Mouse (Mus musculus): ENCODE measurements around the gene Cd34.

Gene Cd34

DNA sequence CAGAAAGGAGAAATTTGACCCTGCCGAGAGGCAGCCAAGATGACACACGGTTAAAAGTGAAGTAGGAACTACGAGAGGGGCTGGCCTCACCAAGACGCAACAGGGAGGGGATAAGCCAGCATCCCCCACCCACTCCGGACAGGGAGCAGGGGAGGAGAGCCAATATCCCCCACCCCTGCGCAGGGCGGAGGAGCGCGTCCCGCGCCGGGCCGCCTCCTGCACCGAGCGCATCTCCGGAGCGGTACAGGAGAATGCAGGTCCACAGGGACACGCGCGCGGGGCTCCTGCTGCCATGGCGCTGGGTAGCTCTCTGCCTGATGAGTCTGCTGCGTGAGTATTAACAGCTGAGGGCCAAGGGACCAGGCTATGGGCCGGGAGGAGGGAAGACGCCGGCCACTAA is at the start of gene Cd34:
Gene Cd34, plus strand, starts transcription at position 105 of the 400 bp plus-strand sequence.
- DNase-seq = peak; percentile 90

DNA sequence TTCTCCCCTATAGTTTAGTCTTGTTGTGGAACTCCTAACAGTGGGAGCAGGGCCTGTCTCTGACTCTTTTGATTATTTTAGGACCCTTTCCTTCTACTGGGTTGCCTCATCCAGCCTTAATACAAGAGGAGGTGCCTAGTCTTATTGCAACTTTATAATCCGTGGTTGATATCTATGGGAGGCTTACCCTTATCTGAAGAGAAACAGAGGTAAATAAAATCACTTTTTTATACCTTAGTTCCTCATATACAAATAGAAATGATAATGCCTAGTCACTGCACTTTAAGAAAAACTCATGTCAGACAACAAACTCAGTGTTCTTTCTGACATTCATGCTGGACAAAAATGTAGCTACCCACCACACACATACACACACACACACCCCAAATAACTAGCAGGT is 44.1 kb upstream of the Cd34 start:
- no peak for DNase-seq

DNA sequence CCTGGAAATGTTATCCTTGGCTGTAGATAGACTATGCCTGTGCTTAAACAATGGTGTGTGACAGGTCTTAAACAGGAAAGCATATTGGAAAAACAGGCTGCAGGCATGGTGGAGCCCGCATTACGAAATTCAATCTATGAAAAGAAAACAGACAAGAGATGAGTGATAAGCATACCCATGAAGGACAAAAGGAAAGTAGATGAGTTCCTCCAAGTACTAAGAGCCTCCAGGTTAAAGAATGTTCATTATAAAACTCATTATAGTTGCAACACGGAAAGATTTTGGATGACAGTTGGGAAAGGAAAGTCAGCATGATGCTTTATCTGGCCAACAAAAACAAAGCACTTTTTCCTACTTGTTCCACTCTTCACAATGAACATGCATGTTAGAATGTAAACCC is 43.3 kb upstream of the Cd34 start:
- DNase-seq = no peak

DNA sequence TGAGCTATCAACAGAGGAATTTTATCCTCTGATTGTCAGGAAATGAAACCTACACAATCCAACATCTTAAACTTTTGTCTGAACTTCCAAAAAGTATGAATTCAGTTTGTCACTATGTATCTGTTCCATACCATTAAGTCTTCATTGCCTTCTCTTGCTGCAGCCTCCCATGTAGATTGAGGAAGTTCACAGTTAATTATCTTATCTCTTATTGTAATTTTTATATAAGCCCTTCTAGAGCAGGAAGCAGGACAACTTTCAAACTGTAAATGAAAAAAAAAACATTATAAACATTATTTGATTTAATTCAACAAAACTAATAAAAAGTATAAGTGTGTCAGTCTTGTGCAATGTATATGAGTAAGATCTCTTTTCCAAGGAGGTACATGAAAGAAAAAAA is 37.5 kb upstream of the Cd34 start:
- DNase-seq = no peak

DNA sequence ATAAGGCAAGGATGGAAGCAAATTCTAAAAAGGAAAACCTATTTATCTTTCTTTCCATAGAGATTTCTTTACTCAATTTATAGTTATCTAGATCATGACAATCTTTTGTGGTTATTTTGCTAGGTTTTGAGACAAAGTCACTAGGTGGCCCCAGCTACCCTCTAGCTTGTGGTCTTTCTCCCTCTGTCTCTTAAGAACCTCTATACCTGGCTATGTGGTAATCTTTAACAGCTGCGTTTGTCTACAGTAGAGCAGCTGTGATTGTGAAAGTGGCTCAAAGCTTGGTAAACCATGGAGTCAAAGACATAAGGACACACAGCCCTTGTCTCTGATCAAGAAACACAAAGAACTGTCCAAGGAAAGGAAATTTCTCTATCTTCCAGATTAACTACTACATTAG is 36.8 kb upstream of the Cd34 start:
- no peak for DNase-seq

DNA sequence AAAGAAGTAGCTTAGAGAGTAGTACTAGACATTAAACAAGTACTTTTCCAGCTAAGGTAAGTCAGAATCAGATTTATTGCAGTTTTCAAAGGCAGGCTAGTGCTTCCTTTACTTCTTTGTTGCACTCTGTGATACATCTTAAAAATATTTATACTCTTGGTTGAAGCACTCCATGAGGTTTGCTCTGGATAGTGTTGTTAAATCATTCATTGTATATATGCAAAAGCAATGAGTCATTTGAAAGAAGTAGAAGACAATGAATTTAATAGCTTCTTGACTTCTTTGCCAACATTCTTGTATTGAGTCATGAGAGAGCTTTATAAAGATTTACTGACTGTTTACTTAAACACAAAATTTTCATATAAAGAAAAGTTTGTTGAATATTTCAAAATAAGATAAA is 29.7 kb upstream of the Cd34 start:
- DNase-seq = no peak

DNA sequence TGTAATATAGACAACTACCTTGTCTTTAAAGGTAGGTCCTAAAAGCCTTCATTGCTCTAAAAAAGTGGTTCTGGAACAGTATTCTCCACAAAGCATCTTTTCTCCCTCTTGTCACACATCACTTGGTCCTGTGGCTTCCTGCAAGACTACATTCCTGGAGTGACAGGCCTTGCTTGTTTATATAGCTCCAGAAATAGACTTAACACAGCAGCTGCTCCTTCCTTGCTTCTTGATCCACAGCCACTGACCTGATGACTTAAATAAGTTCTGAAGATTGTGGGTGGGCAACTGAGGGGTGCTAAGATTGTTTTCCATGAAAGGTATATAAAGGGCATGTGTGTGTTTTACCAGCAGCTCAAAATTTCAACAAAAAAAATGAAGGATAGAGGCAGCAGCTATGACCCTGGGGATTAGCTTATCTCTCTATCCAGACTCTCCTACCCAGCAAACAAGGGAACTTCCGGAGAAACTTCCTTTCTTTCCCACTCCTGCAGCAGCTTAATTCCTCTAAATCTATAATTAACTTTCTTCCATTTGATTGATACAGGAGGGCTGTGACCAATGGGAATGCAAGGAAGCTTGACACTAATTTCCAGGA is 12.8 kb upstream of the Cd34 start:
- DNase-seq = peak; percentile 44

DNA sequence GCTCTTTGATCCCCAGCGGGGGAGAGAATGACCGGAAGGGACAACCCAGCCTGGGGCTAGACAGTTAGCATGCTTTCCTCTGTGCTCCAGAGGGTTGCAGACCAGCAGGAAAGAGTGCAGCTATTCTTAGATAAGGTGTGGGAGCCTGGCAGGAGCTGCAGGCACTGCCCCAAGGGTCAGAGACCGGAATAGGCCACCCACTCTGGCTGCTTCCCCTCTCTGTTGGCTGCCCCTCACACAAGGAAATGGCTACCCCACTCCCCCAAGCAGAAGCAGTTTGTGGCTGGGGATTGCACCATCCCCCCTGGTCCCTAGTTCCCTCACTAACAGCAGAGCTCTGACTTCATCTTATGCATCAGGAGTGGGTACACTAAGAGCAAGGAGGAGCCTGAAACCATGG is 10.7 kb upstream of the Cd34 start:
- peak; percentile 77 for DNase-seq

DNA sequence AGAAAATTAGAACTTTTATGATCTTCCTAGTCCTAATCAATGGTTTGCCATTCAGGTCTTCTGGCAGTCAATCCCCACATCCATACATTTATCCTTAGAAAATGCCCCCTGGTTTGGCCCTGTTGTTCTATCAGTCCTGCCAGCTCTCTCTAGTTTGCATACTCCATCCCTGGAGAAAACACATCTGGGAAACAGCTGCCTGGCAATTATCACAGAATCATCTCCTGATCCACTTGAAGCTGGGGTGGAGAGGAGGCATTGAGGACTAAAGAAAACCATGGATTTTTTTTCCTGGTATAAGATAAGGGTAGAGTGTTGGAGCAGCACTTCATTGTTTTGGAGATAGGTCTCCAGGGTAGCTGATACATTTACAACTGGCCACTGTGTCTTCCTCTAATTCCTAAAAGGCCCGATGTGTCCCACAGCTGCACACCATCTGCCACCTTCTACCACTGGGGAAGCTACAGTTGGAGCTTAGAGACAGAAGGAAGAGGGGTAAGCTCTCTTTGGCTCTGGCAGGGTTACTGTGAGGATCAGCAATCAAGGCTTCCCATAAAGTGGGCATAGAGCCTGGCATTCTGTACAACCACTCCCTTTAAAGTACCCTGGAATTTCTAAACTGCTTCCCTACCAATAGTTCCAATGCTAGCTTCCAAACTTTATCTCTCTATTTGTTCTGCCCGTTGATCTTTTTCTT is 9.2 kb upstream of the Cd34 start:
- DNase-seq = no peak

DNA sequence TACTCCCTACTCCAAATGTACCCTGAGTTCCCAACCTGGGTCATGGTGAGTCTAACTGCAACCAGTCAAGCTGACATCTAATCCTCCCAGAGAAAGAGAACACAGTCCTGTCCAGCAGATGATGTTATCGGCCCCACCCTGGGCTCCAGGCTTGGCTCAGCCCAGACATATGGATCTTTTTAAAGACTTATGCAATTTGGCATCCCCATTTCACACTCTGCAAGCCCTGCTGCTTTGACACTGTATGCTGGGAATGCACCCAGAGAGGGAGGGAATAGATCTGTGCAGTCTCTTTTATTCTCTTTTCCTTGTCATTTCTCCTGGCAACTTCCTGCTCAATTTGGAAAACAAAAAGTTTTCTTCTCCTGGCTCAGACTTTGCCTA is 8.7 kb upstream of the Cd34 start:
- peak; percentile 54 for DNase-seq

DNA sequence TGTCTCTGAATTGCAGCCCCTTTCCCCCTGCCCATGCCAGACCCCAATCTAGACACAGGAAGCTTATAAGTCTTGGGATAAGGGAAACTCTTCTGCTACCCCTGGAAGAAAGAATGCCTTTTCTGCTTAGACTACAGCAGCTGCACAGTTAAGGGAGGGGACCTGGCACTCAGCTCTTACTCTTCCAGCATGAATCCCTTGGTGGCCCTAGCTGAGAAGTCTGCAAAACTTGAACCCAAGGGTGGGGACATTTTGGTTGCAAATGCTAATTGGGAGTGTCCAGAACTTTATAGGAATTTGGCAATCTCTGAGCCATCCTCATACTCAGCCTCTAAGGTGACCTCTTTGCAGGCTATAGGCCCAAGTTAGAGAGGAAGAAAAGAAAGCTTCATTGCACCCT is 7.9 kb upstream of the Cd34 start:
- DNase-seq = no peak

DNA sequence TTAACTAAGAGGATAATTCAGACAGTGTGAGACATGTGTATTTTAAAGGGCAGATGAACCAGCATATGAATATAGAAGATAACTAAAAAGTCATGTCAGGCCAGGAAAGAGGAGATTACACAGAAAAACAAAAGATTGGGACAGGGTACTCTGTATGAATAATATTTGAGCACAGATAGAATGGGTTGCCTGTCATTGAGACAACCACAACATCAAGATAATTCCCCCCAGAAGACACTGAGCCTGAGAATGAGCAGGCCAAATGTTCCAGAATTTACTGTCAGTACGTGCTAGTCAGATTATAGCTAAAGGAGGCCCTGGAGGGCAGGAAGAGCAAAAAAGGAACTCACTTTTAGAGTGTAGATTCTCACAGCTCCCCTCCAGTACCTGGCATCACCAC is 3.3 kb upstream of the Cd34 start:
- DNase-seq = no peak

DNA sequence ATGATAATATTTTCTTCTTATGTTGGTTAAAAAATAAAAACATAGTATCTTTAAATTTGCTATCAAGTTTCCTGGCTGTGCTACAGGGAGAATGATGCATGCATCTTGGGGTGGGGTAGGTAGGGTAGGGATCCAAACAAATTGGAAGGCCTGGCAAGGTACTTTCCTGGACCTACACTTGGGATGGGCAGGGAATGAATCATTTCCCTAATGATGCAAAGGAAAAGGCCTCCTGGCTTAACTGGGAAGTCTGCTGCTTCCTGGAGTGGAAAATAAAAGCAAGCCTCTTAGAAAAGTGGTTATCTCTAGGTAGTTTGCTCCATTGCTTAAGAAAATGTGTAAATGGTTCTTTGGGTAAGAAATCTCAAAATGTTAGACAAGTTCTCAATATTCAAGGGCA is 2.9 kb downstream of the Cd34 start:
- no peak for DNase-seq

DNA sequence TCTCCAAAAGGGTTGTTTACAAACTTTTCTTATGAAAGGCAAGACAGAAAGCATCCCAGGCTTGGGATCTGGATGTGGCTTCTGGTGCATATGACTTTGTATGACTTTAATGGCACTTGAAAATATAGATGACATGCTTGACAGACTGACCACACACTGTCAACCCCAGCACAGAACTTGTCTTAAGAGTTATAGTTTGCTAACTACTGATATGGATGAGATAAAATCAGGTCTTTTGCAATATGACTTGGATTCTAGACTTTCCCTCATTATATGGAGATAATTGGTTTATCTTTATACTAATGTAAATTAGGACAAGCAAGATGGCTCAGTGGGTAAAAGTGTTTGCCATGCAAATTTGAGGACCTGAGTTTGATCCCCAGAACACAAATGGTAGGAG is 4.3 kb downstream of the Cd34 start:
- no peak for DNase-seq

DNA sequence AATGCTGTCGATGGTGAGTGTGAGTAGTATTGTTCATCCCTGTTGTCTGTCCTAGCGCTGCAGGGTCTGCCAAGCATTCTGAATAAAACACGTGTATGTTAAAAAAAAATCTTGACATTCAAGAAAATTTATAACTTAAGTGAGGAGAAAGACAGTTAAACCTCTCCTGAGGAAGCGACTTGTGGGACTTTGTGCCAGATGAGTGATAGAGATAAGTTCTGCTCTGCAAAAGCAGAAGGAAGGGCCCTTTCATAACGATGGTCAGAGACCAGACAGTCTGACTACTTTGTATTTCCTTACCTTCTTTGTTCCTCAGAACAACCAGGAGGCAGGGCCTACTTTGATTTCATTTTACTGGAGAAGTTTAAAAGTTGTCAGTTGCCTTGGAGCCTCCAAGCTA is 4.9 kb downstream of the Cd34 start:
- no peak for DNase-seq

DNA sequence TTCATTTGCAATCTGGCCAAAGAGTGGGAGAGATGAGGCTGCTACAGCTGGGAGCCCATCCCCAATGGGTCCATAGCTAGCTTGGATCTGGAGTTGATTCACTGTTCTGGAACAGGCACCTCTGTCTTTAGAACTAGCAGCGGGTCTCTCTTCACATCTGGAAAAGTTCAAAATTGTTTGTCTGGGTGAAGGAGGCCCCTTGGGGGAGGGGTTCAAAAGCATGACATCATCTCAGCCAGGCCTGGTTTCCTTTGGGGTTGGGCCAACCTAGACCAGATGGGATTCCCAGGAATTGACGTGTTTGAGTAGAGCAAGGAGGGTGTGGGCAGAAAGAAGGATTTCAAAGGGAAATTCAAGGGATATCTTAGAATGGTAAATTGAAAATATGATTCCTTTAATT is 6.8 kb downstream of the Cd34 start:
- peak; percentile 78 for DNase-seq

DNA sequence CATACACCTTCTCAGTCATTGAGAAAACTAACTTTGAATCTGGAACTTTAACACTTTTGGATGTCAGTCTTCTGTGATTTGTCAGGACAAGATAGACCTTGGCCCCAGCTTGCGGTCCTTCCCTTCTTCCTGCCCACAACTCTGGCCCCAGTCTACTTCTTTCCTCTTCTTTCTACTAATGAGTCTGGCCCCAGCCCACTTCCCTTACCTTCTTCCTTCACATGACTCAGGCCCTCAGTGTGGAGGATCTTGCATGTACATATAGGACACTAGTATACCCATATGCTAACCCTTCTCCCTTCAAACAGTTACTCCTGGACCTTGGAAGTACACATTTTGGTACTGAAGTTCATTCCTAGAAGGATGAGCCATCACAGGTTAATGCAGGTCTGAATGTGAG is 7.8 kb downstream of the Cd34 start:
- DNase-seq = no peak

DNA sequence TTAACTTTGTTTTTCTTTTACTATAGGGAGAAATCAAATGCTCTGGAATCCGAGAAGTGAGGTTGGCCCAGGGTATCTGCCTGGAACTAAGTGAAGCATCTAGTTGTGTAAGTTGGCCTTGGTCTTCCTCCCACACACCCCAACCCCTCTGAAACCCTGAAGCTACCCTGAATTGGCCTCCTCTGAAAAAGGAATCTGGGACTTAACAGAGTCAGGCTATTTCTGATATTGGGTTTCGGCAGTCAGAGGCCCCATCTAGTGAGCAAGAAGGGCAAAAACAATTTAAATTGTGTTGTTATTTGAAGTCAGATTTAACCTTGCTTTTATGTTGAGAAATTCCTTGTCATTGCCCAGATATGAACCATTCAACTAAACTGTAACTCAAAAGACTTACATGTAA is 12.3 kb downstream of the Cd34 start:
- DNase-seq = no peak

DNA sequence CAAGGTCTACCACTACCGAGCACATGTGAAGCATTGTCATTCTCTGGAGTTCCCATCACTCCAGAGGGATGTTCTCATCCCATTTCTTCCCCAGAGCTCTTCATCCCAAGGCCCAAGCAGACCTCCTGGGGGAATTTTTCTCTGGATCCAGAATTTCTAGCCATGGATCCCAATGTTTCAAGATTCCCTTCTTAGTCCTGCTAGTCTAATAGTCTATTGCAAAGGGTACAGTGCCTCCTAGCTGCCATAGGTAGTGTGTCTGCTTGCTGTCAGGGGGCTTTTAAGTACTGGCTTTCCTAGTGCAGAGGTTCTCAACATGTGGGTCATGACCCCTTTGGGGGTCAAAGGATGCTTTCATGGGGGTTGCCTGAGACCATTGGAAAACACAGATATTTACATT is 14.3 kb downstream of the Cd34 start:
- no peak for DNase-seq

DNA sequence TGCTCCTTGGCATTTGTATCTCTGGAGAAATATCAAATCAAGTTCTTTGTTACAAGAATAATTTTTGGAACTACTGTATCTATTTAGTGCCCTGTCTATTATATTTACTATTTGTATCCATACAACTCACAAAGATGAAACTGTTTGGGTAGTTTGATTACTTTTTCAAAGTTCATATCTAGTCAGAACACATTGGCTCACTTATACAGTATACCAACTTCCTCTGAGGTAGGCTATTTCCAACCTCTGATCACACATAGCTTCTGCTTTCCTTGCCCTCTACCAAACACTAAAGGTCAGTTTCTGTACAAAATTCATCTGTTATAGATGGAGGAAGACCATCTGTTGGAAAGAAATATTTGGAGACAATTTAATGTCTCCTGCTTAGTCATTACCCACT is 16.1 kb downstream of the Cd34 start:
- no peak for DNase-seq

DNA sequence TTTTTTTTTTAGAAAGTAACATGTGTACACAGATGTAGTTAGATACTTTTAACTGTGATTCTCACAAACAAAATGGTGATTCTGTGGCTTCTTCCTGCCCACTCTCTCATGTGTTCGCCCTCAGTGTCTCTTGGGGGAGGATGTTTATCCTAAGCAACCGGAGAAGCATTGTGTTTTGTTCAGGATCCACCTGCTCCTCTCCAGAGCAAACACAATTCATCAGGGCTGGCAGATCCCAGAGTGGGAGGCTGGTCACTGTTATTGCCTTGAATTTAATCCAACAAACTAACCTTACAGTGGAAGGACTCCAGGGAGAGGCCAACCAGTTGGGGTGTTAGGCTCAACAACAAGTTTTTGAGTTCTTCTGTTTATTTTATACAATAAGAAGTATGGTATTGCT is 17.1 kb downstream of the Cd34 start:
- peak; percentile 50 for DNase-seq

DNA sequence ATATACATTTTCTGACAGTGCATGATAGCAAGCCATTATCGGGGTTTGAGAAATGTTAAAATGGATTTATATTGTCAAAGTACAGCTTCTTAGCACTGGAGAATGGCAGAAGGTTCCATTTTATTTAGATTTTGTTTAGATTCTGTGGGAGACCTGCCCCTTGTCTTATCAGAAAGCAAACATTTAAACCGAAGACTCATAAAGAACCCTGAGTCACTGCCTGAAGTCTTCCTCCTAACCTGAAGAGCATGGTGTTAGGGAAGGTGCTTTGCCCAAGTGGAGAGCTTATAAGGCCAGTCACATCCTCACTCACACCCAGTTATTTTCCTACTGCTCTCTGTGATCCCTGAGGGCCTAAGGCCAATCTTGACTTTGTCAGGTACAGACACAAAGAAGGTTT is 18.4 kb downstream of the Cd34 start:
- DNase-seq = no peak

DNA sequence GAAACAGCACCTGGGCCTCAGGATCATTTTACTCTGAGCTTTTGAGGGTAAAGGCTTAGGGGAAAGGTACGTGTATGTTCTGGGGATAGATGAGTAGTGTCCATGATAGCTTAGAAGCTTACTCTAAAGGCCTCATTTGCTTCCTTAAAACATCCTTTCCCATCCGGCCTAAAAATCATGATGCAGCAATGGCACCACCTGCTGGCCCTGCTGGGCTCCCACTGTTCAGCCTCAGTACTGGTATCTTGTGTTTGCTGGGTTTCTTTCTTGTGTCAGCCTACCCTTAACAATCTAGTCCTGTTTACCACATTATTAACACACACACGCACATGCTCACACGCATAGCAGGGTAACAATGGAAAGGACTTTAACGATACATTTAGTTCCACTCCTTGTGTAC is 23.6 kb downstream of the Cd34 start:
- peak; percentile 81 for DNase-seq

DNA sequence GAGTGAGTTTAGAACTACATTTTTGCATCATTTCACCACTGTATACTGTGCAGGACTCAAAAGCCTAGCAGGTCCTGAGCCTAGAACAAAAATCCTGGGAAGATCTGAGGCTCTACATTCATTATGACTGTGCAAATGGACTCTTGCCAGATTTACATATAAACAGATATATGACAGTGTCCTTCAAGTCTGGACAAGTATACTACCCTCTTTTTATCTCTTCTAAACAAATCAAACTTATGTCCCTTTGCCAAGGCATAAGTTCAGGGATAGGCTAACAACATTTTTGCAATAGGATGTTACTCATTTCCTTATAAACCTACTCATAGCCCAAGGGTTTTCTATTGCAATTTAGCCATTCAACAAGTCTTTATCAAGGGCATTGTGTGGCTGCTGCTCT is 24.1 kb downstream of the Cd34 start:
- DNase-seq = no peak

DNA sequence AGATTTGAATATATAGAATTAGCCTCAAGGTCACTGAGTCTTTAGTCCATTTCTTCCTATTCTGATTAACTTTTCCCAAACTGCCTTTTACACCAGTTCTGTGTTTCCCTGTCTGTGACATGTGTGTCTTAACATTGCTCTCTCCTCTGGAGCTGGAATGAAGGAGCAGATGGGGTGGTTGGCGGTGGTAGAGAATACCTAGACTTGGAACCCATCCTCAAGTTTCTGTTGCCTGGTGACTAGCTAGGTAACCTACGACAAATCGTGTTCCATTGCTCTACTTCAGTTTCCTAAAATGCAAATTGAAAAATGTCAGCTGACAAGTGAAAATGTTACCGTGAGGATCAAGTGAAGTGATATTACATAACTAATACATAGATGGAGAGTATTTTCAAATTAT is 33.4 kb downstream of the Cd34 start:
- no peak for DNase-seq

DNA sequence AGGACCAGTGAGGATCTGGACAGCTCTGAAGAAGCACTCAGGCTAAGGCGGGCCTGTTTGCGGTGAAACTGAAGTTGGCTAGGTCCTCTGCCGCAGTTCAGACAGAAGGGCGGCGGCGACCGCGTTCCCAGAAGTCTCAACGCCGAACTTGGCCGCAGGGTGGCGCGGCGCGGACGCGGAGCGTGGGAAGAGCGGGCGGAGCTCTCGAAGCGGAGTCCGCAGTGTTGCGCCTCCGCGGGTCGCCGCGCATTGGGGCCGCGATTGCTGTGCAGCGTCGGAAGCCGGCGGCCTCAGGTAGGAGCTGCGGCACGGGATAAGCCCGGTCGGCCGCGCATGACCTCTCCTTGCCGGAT is 37.5 kb downstream of the Cd34 start:
- peak; percentile 95 for DNase-seq
